Mouse (Mus musculus): Measurements from ENCODE around the gene 1700102P08Rik.

The 1700102P08Rik gene

GRCm38 (mm10) chr9:108412221-108412620 is 19.6 kb downstream of the 1700102P08Rik start:
- DNase-seq = peak; percentile 32

- DNase-seq = no peak
Observed at GRCm38 (mm10) chr9:108428384-108428783, 35.8 kb downstream of the 1700102P08Rik start, which contains the start of gene Ccdc36. Gene Ccdc36, minus strand, starts transcription at chr9:108428484.

GRCm38 (mm10) chr9:108431431-108432067 is 38.9 kb downstream of the 1700102P08Rik start:
- DNase-seq = peak; percentile 80

GRCm38 (mm10) chr9:108436182-108436581 is 43.6 kb downstream of the 1700102P08Rik start, which contains the start of gene BC048562:
Gene BC048562, plus strand, starts transcription at chr9:108436482.
- no peak for DNase-seq

- no peak for DNase-seq
Observed at GRCm38 (mm10) chr9:108439176-108439575, 46.6 kb downstream of the 1700102P08Rik start.

- DNase-seq = no peak
Observed at GRCm38 (mm10) chr9:108440485-108440884, 47.9 kb downstream of the 1700102P08Rik start.

- DNase-seq = no peak
Observed at GRCm38 (mm10) chr9:108441236-108441919, 48.8 kb downstream of the 1700102P08Rik start.

GRCm38 (mm10) chr9:108445125-108445524 is 52.5 kb downstream of the 1700102P08Rik start:
- no peak for DNase-seq

GRCm38 (mm10) chr9:108449860-108450259 is 57.3 kb downstream of the 1700102P08Rik start:
- DNase-seq = peak; percentile 49

GRCm38 (mm10) chr9:108450292-108451169 is 57.9 kb downstream of the 1700102P08Rik start:
- DNase-seq = peak; percentile 69

GRCm38 (mm10) chr9:108451170-108451493 is 58.5 kb downstream of the 1700102P08Rik start:
- peak; percentile 77 for DNase-seq

- no peak for DNase-seq
Observed at GRCm38 (mm10) chr9:108451519-108452160, 59.0 kb downstream of the 1700102P08Rik start.

- peak; percentile 93 for DNase-seq
Observed at GRCm38 (mm10) chr9:108452291-108452906, 59.8 kb downstream of the 1700102P08Rik start.

- no peak for DNase-seq
Observed at GRCm38 (mm10) chr9:108452911-108453310, 60.3 kb downstream of the 1700102P08Rik start.

GRCm38 (mm10) chr9:108453458-108453857 is 60.9 kb downstream of the 1700102P08Rik start:
- no peak for DNase-seq

GRCm38 (mm10) chr9:108454429-108454828 is 61.8 kb downstream of the 1700102P08Rik start:
- DNase-seq = no peak

GRCm38 (mm10) chr9:108455747-108456571 is 63.4 kb downstream of the 1700102P08Rik start:
- no peak for DNase-seq

- no peak for DNase-seq
Observed at GRCm38 (mm10) chr9:108456953-108457352, 64.3 kb downstream of the 1700102P08Rik start.

- DNase-seq = no peak
Observed at GRCm38 (mm10) chr9:108459939-108460318, 67.3 kb downstream of the 1700102P08Rik start.
